Mouse (Mus musculus): Measurements from ENCODE around the gene Ciart.
"Not testable (repeated sequence)": the region's sequence is repeated elsewhere in the genome, so short reads cannot be mapped to it uniquely, and the experiment has no call there.

Ciart gene

GRCm38 (mm10) chr3:95901616-95902372, 19.7 kb upstream of the Ciart start:
- DNase-seq, result no peak

GRCm38 (mm10) chr3:95899800-95900524, 17.9 kb upstream of the Ciart start:
- DNase-seq, result no peak

GRCm38 (mm10) chr3:95895501-95895900, 13.4 kb upstream of the Ciart start:
- DNase-seq, result not testable (repeated sequence)

- DNase-seq, result peak; percentile 87
These were observed 12.5 kb upstream of the Ciart start for GRCm38 (mm10) chr3:95894317-95895160.

- peak; percentile 99 for DNase-seq
These were observed 11.7 kb upstream of the Ciart start, which contains the start of gene Aph1a for GRCm38 (mm10) chr3:95893606-95894316. TSS of gene Aph1a (plus strand) at chr3:95893969.

- DNase-seq, result peak; percentile 77
These were observed 11.1 kb upstream of the Ciart start for GRCm38 (mm10) chr3:95893126-95893525.

- peak; percentile 70 for DNase-seq
These were observed 10.3 kb upstream of the Ciart start for GRCm38 (mm10) chr3:95892066-95893052.

- DNase-seq, result peak; percentile 83
These were observed 9.4 kb upstream of the Ciart start, which contains the start of gene BC028528 for GRCm38 (mm10) chr3:95891211-95892065. TSS of gene BC028528 (minus strand) at chr3:95892005.

GRCm38 (mm10) chr3:95889664-95890063, 7.6 kb upstream of the Ciart start:
- no peak for DNase-seq

- no peak for DNase-seq
These were observed 5.5 kb upstream of the Ciart start for GRCm38 (mm10) chr3:95887596-95887995.

- no peak for DNase-seq
These were observed 2.3 kb upstream of the Ciart start for GRCm38 (mm10) chr3:95884400-95884799.

- peak; percentile 94 for DNase-seq
These were observed 870 bp upstream of the Ciart start for GRCm38 (mm10) chr3:95882816-95883425.

GRCm38 (mm10) chr3:95879063-95879462, 3.0 kb downstream of the Ciart start:
- DNase-seq, result no peak

GRCm38 (mm10) chr3:95872048-95872447, 10.0 kb downstream of the Ciart start:
- DNase-seq, result no peak

- DNase-seq, result peak; percentile 88
These were observed 10.6 kb downstream of the Ciart start, which contains the start of gene Mrps21 for GRCm38 (mm10) chr3:95871392-95871867. TSS of gene Mrps21 (minus strand) at chr3:95871519.

- DNase-seq, result no peak
These were observed 11.1 kb downstream of the Ciart start for GRCm38 (mm10) chr3:95870976-95871375.

- no peak for DNase-seq
These were observed 14.6 kb downstream of the Ciart start for GRCm38 (mm10) chr3:95867408-95867807.

- no peak for DNase-seq
These were observed 16.0 kb downstream of the Ciart start for GRCm38 (mm10) chr3:95866071-95866470.

GRCm38 (mm10) chr3:95865571-95865970, 16.5 kb downstream of the Ciart start:
- DNase-seq, result no peak
